Mouse (Mus musculus): ENCODE results near the gene Ganc. TPM values are rescaled to one million over a fixed set of nuclear protein-coding genes. Genes with fewer than 3 reads are reported as not detected.

The Ganc gene
- polyA plus RNA-seq, 1 experiment from 2014 or later = 10.8 TPM

DNA sequence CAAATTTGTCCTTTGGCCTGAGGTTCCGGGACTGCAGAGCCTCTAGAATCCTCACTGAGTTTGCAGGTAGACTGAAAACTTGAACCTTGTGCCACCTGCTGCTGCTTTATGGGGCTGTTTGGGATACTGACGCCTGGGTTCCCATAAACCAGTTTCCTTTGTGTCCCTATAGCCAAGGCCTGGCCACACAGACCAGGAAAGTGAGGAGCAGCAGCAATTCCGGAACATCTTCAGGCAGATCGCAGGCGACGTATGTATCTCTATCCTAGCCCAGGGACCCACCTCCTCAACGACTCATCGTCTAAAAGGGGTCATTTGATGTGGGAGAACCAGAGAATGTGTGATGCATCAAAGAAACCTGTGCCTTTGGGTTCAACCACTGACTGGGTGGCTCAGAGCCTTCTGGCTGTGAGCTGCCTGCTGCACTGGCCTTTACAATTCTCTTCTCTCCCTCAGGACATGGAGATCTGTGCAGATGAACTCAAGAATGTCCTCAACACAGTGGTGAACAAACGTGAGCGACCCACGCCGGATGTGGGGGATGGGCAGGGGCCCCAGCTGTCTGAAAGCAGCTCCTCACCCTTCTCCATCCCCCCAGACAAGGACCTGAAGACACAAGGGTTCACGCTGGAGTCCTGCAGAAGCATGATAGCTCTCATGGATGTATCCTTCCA is 98.4 kb downstream of the Ganc start:
- H3K4me1 ChIP-seq (ENCODE audit: control insufficient read depth, insufficient read depth, low read length) = peaks cover 14% of the 10 kb centered on the region; the same call in 1 of the 2 replicates
- no peak for ATAC-seq (ENCODE audit: low FRiP score, low TSS enrichment)
- H3K27me3 ChIP-seq (ENCODE audit: control insufficient read depth, insufficient read depth, low read length) = no peaks in the 10 kb centered on the region
- H3K36me3 ChIP-seq (ENCODE audit: control insufficient read depth, insufficient read depth, low read length) = peaks cover 14% of the 10 kb centered on the region
- H3K4me3 ChIP-seq (ENCODE audit: low read length) = no peak overlapping the region
- WGBS = 59% methylated on average over 13 of the region's 13 CpGs
- no peak overlapping the region for H3K9ac ChIP-seq (ENCODE audit: low read depth, low read length)
- no peaks in the 10 kb centered on the region for H3K9me3 ChIP-seq (ENCODE audit: control insufficient read depth, low read length)
- no peak overlapping the region for H3K4me2 ChIP-seq (replicated peaks; ENCODE audit: low read depth, low read length)
- no peak overlapping the region for H3K27ac ChIP-seq (ENCODE audit: low read depth, low read length)

GRCm38 (mm10) chr2:120502605-120502990 is 98.9 kb downstream of the Ganc start:
- Histone ChIP-seq H3K36me3 (ENCODE audit: control insufficient read depth, insufficient read depth, low read length) (peaks cover 14% of the 10 kb centered on the region), H3K4me1 (ENCODE audit: control insufficient read depth, insufficient read depth, low read length) (peaks cover 14% of the 10 kb centered on the region; the same call in 1 of the 2 replicates), H3K4me2 (replicated peaks; ENCODE audit: low read depth, low read length) (no peak overlapping the region), H3K9me3 (ENCODE audit: control insufficient read depth, low read length) (no peaks in the 10 kb centered on the region), H3K9ac (ENCODE audit: low read depth, low read length) (no peak overlapping the region), H3K4me3 (ENCODE audit: low read length) (no peak overlapping the region), H3K27me3 (ENCODE audit: control insufficient read depth, insufficient read depth, low read length) (no peaks in the 10 kb centered on the region), H3K27ac (ENCODE audit: low read depth, low read length) (no peak overlapping the region)
- ATAC-seq (ENCODE audit: low FRiP score, low TSS enrichment) = no peak
- WGBS = 77% methylated on average over 3 of the region's 3 CpGs

DNA sequence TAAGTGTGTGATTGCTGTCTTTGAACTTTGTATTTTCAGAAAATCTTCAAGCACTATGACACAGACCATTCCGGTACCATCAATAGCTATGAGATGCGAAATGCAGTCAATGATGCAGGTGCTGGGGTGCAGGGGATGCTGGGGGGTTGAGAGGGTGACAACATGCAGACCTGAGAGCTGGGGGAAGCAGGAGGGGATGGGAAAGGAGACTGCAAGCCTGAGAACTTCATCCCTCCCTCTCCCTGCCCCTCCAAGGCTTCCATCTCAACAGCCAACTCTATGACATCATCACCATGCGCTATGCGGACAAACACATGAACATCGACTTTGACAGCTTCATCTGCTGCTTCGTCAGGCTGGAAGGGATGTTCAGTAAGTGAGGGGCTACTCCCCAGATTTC is 99.4 kb downstream of the Ganc start:
- Histone ChIP-seq H3K36me3 (ENCODE audit: control insufficient read depth, insufficient read depth, low read length) (peaks cover 17% of the 10 kb centered on the region), H3K27me3 (ENCODE audit: control insufficient read depth, insufficient read depth, low read length) (no peaks in the 10 kb centered on the region), H3K4me2 (replicated peaks; ENCODE audit: low read depth, low read length) (no peak overlapping the region), H3K4me3 (ENCODE audit: low read length) (no peak overlapping the region), H3K4me1 (ENCODE audit: control insufficient read depth, insufficient read depth, low read length) (peaks cover 14% of the 10 kb centered on the region; the same call in 1 of the 2 replicates), H3K9ac (ENCODE audit: low read depth, low read length) (no peak overlapping the region), H3K9me3 (ENCODE audit: control insufficient read depth, low read length) (no peaks in the 10 kb centered on the region), H3K27ac (ENCODE audit: low read depth, low read length) (no peak overlapping the region)
- 93% methylated on average over 6 of the region's 6 CpGs for whole genome bisulfite sequencing
- ATAC-seq (ENCODE audit: low FRiP score, low TSS enrichment) = no peak

DNA sequence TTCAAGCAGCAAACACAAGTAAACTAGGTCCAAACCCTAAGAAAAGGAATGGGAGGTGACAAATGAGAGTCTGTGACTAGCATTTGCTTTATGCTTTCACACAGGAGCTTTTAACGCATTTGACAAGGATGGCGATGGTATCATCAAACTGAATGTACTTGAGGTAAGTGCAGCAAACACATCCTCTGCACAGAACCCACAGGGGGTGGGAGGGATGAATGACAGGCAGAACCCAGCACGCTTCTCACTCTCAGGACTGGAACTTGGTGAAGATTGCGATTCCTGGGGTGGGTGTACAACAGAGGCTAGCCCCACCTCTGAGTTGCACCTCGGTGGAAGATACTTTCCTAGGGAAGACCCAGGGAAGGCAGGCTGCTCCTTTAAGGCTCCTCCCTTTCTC is 100.3 kb downstream of the Ganc start:
- Histone ChIP-seq H3K36me3 (ENCODE audit: control insufficient read depth, insufficient read depth, low read length) (peaks cover 26% of the 10 kb centered on the region), H3K9ac (ENCODE audit: low read depth, low read length) (no peak overlapping the region), H3K9me3 (ENCODE audit: control insufficient read depth, low read length) (no peaks in the 10 kb centered on the region), H3K4me2 (replicated peaks; ENCODE audit: low read depth, low read length) (no peak overlapping the region), H3K27ac (ENCODE audit: low read depth, low read length) (no peak overlapping the region), H3K4me3 (ENCODE audit: low read length) (no peak overlapping the region), H3K4me1 (ENCODE audit: control insufficient read depth, insufficient read depth, low read length) (peaks cover 14% of the 10 kb centered on the region; the same call in 1 of the 2 replicates), H3K27me3 (ENCODE audit: control insufficient read depth, insufficient read depth, low read length) (no peaks in the 10 kb centered on the region)
- WGBS = 81% methylated on average over 5 of the region's 5 CpGs
- ATAC-seq (ENCODE audit: low FRiP score, low TSS enrichment) = no peak

Other genes with a start within 250 kb of the Ganc start
- gene Ehd4, start 249.3 kb upstream of the Ganc start, polyA plus RNA-seq (2014; fragmentation: Nextera tagmentation; extraction: Ambion mirVana) = 20.1 and 31.8 TPM in 2 replicates
- not detected in 2 replicates for gene Pla2g4e, start 158.6 kb upstream of the Ganc start, polyA plus RNA-seq (2014; fragmentation: Nextera tagmentation; extraction: Ambion mirVana)
- not detected in 2 replicates for gene Pla2g4d, start 114.7 kb upstream of the Ganc start, polyA plus RNA-seq (2014; fragmentation: Nextera tagmentation; extraction: Ambion mirVana)
- gene Pla2g4f, start 89.7 kb upstream of the Ganc start, polyA plus RNA-seq (2014; fragmentation: Nextera tagmentation; extraction: Ambion mirVana) = not detected in 2 replicates
- 11.7 and 22.4 TPM in 2 replicates for gene Vps39, start 50.8 kb upstream of the Ganc start, polyA plus RNA-seq (2014; fragmentation: Nextera tagmentation; extraction: Ambion mirVana)
- 17.4 and 20.2 TPM in 2 replicates for gene Tmem87a, start 217 bp downstream of the Ganc start, polyA plus RNA-seq (2014; fragmentation: Nextera tagmentation; extraction: Ambion mirVana)
- 1.2 and 1.3 TPM in 2 replicates for gene Capn3, start 52.1 kb downstream of the Ganc start, polyA plus RNA-seq (2014; fragmentation: Nextera tagmentation; extraction: Ambion mirVana)
- 52.9 and 69.6 TPM in 2 replicates for gene Zfp106, start 159.9 kb downstream of the Ganc start, polyA plus RNA-seq (2014; fragmentation: Nextera tagmentation; extraction: Ambion mirVana)
- gene Snap23, start 163.8 kb downstream of the Ganc start, polyA plus RNA-seq (2014; fragmentation: Nextera tagmentation; extraction: Ambion mirVana) = 46.0 and 61.0 TPM in 2 replicates
- 23.3 and 27.4 TPM in 2 replicates for gene Haus2, start 205.5 kb downstream of the Ganc start, polyA plus RNA-seq (2014; fragmentation: Nextera tagmentation; extraction: Ambion mirVana)
- gene Lrrc57, start 205.6 kb downstream of the Ganc start, polyA plus RNA-seq (2014; fragmentation: Nextera tagmentation; extraction: Ambion mirVana) = 19.0 and 19.9 TPM in 2 replicates
- gene Stard9, start 225.2 kb downstream of the Ganc start, polyA plus RNA-seq (2014; fragmentation: Nextera tagmentation; extraction: Ambion mirVana) = 5.3 and 8.0 TPM in 2 replicates